Mouse (Mus musculus) lung, postnatal 0 days (tissue): ENCODE data around the gene Capn1.

Experiments
- CTCF ChIP-seq: IDR thresholded peaks from 2 replicates; pipeline ENCODE4 v1.5.1; 2016; ENCODE audit warnings: antibody characterized with exemption, mild to moderate bottlenecking
- EP300 ChIP-seq: IDR thresholded peaks from 2 replicates; pipeline ENCODE4 v1.6.1; 2016; ENCODE audit warnings: antibody characterized with exemption, mild to moderate bottlenecking, control low read depth

DNA sequence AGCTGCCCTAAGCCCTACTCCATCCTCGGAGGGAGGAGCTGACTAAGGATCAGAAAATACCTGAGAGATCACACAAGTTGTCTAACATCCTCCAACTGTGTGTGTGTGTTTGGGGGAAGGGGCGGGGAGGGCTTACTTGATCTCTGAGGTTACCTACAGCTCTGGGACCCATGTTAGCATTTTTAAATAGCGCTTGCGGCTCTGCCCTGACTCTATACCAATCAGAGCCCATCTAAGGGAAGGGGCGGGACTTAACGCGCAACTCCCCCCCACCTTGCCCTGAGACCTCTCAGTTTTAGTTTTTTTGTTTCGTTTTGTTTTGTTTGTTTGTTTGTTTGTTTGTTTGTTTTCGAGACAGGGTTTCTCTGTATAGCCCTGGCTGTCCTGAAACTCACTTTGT lies 13.7 kb upstream of the Capn1 start:
- TF ChIP-seq CTCF (no peak), EP300 (no peak)
